Mouse (Mus musculus): Measurements from ENCODE around the gene Aaed1.
"Not testable (repeated sequence)": the region's sequence is repeated elsewhere in the genome, so short reads cannot be mapped to it uniquely, and the experiment has no call there.

Aaed1 gene

DNA sequence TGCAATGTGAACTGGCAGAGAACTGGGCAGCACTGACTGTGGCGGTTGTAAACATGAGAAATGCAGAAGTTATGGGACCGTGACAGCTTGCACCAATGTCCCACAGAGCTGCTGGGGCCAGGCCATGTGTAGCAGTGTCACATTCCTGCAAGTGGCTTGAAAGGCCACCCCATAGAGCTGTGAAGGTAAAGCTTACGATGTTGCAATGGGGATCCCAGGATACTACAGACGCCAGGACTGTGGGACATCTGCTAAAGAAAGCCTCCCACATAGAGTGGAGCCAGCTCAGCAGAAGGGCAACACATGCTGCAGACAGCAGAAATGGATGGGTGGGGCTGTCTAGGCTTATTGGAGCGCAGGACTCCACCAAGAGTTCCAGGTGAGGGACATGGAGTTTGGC is 5.0 kb downstream of the Aaed1 start:
- DNase-seq (ENCODE audit: low spot score) = no peak

DNA sequence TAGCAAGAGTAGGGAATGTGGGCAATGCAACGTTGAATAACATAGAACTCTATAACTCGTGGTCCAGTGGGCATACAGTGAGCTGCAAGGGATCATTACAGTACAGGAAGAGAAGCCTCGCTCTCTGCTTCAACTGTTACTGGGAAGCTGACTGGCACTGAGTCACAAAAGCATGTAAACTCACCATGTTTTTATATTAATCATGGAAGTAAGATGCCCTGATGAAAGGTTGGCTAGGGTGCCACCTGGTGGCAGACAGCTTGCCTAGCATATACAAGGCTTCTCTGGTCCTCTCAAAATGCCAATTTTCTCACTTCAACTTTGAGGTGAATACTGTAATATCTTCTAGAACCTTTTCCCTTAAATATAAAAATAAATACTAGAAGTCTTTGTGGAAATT is 6.4 kb downstream of the Aaed1 start:
- DNase-seq (ENCODE audit: low spot score) = peak; percentile 46

DNA sequence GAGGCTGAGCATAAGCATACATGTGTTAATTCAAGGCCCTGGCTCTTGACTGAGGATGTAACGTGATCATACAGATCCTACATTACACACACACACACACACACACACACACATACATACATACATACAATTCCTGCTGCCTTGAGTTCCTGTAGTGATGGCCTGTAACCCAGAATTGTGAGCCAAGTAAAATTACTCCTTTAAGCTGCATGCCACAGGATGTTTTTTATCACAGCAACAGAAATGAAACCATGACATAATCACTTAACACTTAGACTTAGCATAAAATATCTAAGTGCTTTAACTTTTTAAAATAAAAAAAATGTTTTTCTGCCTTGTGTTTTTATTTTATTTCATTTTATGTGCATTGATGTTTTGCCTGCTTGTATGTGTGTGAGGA is 13.4 kb downstream of the Aaed1 start:
- DNase-seq (ENCODE audit: low spot score) = no peak

DNA sequence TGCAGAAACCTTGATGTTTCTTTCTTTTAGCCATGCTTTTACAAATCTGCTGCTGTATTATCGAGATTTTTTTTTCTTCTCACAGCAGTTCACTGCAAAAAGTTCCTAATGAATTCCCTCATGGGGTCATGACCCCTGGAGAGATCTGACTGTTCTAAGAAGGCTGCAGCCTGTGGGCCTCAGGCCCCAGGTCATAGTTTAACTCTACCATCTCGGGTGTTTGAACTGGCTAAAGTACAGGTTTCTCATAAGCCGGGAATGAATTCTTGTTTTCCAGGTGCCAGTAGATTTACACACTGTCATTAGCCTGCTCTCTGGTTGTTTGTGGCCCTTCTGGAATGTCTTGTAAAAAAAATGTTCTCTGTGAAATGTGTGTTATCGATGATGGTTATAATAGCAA is 25.7 kb downstream of the Aaed1 start:
- DNase-seq (ENCODE audit: low spot score) = no peak

- DNase-seq (ENCODE audit: low spot score) = no peak
Observed at GRCm38 (mm10) chr13:64286321-64286720, 26.2 kb downstream of the Aaed1 start.

DNA sequence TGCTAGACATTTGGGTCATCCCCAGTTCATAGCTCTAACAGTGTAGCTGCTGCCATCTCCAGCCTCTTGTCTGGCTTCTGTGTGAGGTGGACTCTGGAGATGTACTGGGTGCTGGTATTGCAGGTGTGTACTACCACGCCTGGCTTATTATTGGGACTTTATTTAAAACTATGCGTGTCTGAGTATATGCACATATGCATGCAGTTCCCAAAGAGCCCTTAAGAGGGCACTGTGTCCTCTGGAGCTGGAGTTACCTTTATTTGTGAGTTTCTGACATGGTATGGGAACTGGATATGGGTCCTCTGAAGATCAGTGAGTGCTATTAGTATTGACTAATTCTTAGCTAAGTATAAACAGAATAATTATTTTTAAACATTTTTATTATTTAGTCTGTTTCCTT is 27.8 kb downstream of the Aaed1 start:
- no peak for DNase-seq (ENCODE audit: low spot score)

DNA sequence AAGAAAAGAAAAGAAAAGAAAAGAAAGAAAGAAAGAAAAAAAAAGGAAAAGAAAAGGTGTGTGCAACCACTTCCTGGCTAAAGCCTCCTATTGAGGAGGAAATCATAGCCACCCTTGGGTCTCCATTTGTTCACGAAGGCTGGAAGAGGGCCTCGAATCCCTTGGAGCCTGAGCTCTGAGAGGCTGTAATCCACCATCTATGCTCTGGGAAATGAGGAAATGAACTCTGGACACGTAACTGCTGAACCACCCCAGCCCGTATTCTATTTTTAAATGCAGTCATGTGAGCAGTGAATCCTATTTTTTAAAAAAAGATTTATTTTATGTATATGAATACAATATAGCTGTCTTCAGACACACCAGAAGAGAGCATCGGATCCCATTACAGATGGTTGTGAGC is 31.6 kb downstream of the Aaed1 start:
- DNase-seq (ENCODE audit: low spot score) = no peak

GRCm38 (mm10) chr13:64275754-64276127 is 36.8 kb downstream of the Aaed1 start:
- DNase-seq (ENCODE audit: low spot score) = no peak

DNA sequence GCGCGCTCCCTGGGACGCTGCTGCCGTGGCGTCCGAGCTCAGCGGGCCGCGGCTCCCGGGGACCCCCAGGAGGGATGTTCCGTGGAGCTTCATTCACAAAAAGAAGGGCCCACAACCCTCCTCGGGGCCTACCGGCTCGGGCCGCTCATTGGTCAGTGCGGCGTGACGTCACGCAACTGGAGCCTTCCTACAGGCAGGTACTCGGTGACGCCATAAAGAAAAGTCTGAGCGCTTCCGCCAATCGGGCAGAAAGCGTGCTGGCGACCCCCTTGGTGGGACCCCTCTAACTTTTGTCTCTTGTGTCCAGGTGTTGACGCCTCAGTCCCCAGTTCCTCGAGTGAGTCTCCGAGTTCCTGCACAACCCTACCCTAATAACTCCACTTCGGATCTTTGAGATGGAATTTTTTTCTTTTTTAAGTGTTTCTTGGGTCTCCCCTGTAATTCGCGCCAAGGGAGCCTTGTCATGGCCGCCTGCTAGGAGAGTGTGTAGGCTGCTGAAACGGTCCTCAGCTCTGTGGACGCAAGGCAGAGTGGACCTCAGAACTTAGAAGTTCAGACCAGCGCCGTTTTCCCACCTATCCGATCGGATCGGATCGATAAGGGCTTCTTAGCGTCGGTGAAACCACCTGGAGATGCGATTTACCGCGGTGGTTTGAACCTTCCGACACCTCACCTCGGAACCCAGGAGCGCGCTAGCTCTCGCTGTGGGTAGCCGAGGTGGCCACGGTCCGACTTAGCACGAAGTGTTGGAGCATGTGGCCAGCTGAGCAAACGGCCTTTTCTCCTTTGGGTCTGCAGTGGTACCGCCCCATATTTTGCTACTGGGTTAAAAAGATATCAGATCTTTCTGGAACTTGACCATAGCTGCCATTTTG is 37.4 kb downstream of the Aaed1 start, which contains the start of gene Cdc14b:
Gene Cdc14b (minus strand): TSS at position 412 of the 875 bp plus-strand sequence.
- peak; percentile 59 for DNase-seq (ENCODE audit: low spot score)

DNA sequence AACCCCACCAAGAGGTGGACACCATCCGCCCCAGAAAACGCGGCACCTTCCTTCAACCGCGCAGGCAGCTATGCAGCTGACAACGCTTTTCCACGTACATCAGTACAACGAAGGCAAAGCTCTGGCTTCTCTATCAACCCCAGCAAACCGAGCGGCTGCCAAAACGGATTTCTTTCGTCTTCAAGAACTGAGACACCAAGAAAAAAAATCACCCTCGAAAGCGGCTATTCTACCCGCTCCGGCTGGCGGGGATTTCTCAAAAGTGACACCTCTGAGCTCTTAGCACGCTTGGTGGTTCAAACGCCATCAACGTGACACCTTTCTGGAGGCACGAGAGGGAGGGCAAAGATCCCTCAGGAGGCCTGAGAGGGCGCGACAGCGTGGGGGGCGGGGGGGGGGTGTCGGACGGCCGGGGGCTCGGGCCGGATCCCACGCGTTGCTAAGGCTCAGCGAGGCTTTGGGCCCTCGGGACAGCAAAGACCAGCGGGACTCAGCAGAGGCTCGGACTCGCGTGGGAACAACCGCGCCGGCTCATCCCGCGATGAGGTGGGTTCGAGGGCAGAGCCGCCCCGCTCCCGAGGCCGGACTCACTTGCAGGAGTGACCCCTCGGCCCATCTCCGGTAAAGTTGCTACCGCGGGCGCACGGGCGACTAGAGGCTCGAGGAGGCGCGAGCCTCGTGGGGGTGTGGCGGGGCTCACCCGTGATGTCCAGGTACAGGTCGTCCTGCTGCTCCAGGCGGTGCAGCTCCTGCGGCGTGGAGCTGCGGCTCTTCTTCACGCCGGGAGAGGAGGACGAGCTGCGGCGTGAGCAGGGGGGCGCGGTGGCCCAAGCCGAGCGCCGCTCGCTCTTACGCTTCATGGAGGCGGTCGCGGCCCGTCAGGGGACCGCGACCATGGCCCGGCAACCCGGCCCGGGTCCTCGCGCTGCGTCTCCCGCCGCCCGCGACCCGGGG is 38.3 kb downstream of the Aaed1 start:
- DNase-seq (ENCODE audit: low spot score) = no peak

DNA sequence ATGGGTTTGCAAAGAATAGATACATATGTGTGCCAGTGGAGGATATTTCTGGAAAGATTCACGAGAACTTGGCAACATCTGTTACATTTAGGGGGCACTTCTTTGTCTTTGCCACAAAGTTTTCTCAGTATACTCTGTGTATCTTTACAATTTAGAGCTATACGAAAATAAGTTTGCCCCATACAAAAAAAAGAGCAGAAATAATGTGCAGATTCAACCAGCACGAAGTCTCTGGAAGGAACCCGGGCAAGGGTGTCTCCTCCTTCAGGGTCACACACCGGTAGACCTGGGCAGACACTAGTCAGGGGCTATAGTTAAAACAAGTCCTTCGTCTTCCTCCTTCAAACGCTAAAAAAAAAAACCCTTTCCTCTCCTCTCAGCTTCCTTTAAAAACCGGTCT is 39.2 kb downstream of the Aaed1 start:
- no peak for DNase-seq (ENCODE audit: low spot score)

DNA sequence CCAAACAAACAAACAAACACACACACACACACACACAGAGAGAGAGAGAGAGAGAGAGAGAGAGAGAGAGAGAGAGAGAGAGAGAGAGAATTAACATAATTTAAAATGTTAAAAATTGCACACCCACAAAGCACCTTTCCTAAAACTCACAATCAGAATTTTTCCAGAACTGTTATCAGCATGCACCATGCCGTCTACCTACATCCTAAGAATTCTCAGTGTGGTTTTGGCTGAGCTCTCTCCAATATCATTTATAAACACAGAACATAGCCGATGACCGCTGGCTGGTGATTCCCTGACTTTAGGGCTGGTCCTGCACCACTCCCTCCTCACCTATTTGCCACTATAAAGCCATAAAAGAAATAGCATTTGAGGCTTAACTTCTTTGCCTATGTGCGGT is 44.1 kb downstream of the Aaed1 start:
- no peak for DNase-seq (ENCODE audit: low spot score)

DNA sequence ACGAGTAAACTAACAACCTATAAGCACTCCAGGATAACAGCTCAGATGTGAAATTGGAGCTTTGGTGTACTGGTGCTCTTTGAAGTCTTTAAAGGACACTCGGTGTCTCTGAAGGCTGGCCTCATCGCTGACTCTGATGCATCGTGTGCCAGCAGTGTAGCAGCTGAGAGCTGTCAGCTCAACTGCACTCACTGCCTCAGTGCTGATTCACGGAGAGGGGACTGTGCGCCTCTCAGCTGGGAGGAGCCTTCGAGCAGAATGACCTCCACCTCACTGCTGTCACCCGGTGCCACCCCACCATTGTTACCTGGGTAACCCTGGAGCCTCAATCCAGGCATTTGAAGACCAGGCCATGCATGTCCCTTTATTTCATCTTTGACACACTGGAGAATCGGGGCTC is 45.4 kb downstream of the Aaed1 start:
- no peak for DNase-seq (ENCODE audit: low spot score)

GRCm38 (mm10) chr13:64264586-64264985 is 47.9 kb downstream of the Aaed1 start:
- no peak for DNase-seq (ENCODE audit: low spot score)

DNA sequence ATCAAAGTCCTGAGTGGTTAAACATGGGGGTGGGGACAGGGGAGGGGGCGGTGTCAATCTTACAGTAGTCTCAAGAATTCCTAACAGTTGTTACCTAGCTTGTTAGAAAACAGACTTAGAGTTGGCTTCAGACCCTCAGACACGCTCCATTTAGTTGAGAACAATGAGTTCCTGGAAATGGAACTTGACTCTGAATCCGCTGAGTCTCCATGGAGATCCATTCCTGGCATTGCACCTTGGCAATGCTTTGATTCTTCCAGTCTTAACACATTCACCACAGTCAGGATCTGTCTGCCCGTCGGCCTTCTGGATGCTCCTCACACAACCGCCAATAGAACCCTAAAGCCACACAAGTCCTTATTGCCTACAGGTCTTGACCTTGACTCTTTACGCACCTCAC is 52.6 kb downstream of the Aaed1 start:
- no peak for DNase-seq (ENCODE audit: low spot score)

DNA sequence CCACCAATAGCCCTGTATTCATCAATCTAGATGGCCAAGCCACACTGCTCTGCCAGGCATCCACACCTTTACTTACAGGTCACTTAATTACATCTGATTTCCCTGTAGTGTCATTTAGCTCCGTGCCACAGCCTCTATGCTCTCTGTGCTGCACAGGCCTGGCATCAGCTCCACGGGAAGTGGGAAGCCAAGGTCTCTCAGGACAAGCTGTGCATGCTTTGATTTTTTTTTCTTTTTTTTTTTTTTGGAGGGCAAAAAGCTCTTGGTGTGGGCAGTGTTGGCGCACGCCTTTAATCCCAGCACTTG is 54.0 kb downstream of the Aaed1 start:
- DNase-seq (ENCODE audit: low spot score) = no peak

- DNase-seq (ENCODE audit: low spot score) = no peak
Observed at GRCm38 (mm10) chr13:64257814-64258515, 54.5 kb downstream of the Aaed1 start.

GRCm38 (mm10) chr13:64257010-64257813 is 55.3 kb downstream of the Aaed1 start:
- no peak for DNase-seq (ENCODE audit: low spot score)

DNA sequence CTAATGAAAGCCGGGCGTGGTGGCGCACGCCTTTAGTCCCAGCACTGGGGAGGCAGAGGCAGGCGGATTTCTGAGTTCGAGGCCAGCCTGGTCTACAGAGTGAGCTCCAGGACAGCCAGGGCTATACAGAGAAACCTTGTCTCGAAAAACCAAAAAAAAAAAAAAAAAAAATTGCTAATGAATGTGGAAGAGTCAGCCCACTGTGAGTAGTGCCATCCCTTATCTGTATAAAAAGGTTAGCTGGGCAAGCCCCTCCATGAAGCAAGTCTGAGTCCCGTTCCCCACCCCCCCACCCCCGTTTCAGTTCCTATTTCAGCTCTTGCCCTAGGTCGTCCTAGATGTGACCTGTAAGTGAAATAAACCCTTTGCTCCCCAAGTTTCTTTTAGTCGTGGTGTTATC is 58.3 kb downstream of the Aaed1 start:
- DNase-seq (ENCODE audit: low spot score) = not testable (repeated sequence)

GRCm38 (mm10) chr13:64253697-64254096 is 58.8 kb downstream of the Aaed1 start:
- no peak for DNase-seq (ENCODE audit: low spot score)

DNA sequence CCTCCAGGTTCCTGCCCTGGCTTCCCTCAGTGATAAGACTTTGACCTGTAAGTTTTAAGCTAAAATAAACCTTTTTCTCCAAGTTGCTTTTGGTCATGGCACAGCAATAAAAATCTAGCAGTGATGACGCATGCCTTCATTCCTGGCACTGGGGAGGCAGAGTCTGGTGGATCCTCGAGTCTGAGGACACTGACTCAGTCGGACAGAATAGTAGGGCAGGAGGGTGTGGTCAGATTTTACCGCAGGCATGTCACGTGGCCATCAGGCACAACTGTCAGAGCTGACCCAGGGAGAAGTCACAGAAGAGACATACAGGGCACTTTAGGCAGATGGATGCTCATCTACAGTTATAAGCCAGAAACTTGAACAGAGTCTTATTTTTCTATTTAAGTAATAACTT is 60.4 kb downstream of the Aaed1 start:
- peak; percentile 31 for DNase-seq (ENCODE audit: low spot score)

DNA sequence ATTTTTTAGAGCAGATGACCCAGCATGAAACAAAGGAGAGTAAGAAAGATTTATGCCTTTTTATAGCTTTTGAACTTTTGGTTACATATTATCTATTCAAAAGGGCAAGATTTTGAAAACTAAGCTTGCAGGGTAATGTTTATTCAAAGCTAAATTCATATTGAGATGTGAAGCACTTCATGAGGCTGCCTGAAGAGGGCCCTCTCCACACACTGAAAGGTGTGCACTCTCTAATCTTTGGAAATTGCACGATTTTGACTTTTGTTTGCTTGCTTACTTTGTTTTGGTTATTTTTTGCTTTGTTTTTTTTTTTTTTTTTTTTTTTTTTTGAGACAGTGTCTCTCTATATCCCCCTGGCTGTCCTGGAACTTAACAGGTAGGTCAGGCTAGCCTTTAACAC is 62.1 kb downstream of the Aaed1 start:
- DNase-seq (ENCODE audit: low spot score) = no peak

Measured in lung, postnatal 25 days (tissue).